Mouse (Mus musculus) granulocyte monocyte progenitor cell, adult 5-6 weeks (primary cell): Measurements from ENCODE around the gene Zfp810. TPM values are rescaled to one million over a fixed set of nuclear protein-coding genes. Genes with fewer than 3 reads are reported as not detected.
A peak's percentile ranks its signal among the peaks of the same experiment; 100 is the strongest.

Source experiments
- ATAC-seq: replicated peaks from 2 replicates; pipeline ENCODE4 v1.8.0; 2016; ENCODE audit warnings: mild to moderate bottlenecking, moderate TSS enrichment, inconsistent platforms; ENCODE audit not compliant: poor library complexity, severe bottlenecking
- total RNA-seq, 2 experiments: library from RNA; stranded (forward) in 1 of 2; stranded (reverse) in 1 of 2; fragments of 200-712, 200-1000 nt in 1 of 2; fragments of >200 nt in 1 of 2; fragmentation: Nextera tagmentation in 1 of 2; gene quantifications; 2 replicates each; pipeline ENCODE4 v1.2.3; 2014 to 2017

Gene Zfp810
- total RNA-seq, 2 experiments from 2014 or later, result 10.4 to 16.3 TPM

DNA sequence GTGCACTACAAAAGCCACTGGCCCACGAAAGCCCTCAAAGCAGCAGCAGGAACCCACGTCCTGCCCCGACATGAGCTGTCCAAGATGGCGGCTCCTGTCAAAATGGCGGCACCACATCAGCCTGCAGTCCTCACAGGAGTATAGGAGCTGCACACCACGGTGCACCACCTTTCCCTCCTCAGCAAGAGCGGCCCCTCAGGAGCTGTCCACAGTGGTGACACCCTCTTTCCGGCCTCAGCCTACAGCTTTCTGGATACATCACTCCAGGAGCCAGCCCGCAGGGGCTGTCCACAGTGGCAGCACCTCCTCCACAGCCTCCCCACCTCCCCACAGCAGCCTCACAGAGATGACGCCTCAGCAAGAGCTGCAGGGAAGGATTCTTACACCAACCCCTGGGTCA, 44.8 kb downstream of the Zfp810 start:
- ATAC-seq, result no peak

- ATAC-seq, result peak; percentile 48
Measured at GRCm38 (mm10) chr9:22261594-22261993, 45.9 kb downstream of the Zfp810 start.

GRCm38 (mm10) chr9:22260092-22260422, 47.4 kb downstream of the Zfp810 start:
- no peak for ATAC-seq

DNA sequence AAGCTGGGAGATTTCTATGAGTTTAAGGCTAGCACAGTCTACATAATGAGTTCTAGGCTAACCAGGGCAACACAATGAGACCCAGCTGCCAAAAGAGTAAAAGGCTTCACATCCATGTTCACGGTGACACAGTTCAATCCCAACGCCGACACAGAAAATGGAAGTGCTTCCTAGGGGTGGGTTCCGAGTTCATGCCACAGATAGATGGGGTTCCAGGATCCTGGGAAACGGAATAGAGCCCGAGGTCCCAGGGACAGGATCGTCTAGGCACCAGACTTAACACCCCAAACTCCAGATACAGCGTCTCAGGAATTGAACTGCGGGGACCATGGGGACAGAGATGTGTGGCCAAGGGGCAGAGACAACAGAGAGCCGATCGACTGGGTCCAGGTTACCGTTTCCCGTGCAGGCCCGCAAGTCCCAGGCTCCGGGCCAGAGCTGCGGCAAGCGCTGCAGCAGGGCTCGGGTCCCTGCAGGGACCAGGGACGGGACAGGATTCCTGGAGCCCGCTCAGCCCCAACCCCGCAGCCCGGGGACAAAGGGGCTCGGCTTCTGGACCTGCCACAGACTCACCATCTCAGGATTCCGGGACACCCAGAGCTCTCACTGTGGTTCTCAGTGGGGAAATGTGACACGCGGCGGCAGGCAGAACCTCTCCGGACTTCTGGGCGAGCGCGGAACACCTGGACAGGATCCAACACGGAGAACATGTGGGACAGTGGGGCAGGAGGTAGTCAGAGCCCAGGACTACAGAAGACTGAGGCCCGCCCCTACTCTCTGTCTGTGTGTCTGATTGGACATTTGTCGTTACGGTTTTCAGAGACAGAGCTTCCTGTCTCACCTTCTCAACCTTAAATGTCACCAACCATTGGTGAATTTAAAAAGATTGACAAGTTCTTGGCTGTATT, 48.0 kb downstream of the Zfp810 start, which contains the start of gene Zfp599:
Gene Zfp599 (minus strand): TSS at position 712 of the 908 bp plus-strand sequence.
- peak; percentile 88 for ATAC-seq

- no peak for ATAC-seq
Measured at GRCm38 (mm10) chr9:22258784-22259183, 48.7 kb downstream of the Zfp810 start.

DNA sequence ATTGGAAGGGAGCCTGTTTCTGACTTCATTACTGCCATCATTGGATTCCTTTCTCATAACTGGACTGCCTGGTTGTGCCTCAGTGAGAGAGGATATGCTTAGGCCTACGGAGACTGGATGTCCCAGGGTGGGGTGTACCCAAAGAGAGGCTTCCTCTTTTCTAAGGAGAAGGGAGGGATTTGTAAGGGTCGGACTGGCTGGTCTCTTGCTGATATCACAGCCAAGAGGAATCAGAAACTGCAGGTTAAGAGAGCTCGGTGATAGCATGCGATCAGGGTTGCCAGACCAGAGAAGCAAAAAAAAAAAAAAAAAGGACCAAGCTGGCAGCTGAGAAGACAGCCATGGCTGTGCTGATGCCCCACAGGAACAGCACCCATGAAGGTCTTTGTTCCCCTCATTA, 50.9 kb downstream of the Zfp810 start:
- no peak for ATAC-seq

DNA sequence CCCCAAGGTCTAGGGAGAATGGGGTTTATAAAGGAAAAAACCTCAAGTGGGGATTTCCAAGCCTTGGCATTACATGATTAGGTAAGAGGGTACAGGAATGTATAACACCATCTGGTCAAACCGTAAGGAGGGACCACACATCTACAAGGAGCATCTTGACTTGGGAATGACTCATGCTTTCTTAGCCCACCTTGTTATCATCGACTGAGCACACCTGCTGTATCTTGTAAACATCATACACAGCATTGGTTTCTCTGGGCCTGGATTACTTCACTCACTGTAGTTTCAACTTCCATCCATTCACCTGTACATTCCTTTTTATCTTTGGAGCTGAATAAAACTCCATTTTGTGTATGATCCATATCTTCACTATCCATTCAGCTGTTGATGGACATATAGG, 63.2 kb downstream of the Zfp810 start:
- no peak for ATAC-seq

DNA sequence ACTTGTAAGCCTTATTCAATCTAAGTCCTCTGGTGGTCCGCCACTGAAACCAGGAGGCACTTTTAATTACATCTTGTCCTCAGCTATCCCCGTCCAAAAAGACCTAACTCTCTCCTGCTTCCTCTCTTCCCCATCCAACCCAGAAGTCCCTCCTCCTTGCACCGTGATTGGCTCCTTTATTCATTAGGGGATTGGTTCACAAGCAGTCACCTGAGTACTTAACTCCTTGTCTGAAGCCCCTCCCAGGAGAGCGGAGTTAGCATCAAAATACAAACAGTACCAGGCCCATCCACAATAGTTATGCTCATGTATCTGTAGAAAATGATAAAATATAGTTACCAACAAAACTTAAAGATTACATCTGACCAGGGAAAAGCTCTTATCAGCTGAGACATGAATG, 67.4 kb downstream of the Zfp810 start:
- no peak for ATAC-seq

DNA sequence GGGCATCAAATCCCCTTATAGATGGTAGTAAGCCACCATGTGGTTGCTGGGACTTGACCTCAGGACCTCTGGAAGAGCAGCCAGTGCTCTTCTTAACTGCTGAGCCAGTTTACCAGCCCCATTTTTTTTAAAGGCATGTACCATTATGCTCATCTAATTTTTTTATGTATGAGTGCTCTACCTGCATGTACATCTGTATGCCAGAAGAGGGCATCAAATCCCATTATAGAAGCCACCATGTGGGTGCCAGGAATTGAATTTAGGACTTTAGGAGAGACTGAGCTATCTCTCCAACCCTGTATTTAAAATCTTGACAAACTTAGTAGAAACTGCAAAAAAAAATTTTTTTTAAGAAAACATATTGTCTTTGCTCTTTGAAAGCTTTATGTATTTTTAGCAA, 76.9 kb downstream of the Zfp810 start:
- ATAC-seq, result 0 out of 2 replicates have a peak, but pooled peaks have one; percentile 25

- no peak for ATAC-seq
Measured at GRCm38 (mm10) chr9:22230061-22230460, 77.4 kb downstream of the Zfp810 start.

GRCm38 (mm10) chr9:22229386-22230026, 77.9 kb downstream of the Zfp810 start:
- no peak for ATAC-seq

DNA sequence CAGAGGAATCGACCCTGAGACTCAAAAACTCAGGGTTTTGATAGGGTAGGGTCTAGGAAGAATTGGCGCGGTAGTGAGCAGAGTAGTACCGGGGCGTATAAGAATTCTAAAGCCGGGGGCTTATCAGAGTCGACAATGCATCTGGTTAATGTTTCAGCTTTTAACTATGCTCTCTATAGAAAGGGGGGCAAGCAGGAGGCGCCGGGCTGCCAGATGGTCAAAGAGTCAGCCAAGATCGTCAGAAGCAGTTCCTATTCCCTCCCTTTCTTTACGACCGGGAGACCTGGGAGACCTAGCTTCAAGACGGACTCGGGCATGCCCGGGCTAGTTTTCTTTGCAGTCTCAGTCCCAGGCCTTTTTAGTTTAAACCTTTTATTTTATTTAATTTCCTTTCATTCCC, 80.6 kb downstream of the Zfp810 start:
- ATAC-seq, result no peak

Other genes starting within 250 kb of the Zfp810 start
- not detected in 2 replicates for gene Gm49318, start 236.4 kb downstream of the Zfp810 start, total RNA-seq (2014; fragmentation: Nextera tagmentation)
- not detected in 2 replicates for gene Gm49318, start 236.4 kb downstream of the Zfp810 start, total RNA-seq (2017)
- gene Zfp653, start 236.3 kb downstream of the Zfp810 start, total RNA-seq (2014; fragmentation: Nextera tagmentation), result 6.2 and 8.7 TPM in 2 replicates
- 5.8 and 9.3 TPM in 2 replicates for gene Zfp653, start 236.3 kb downstream of the Zfp810 start, total RNA-seq (2017)
- gene Ecsit, start 222.2 kb downstream of the Zfp810 start, total RNA-seq (2014; fragmentation: Nextera tagmentation), result 21.1 and 29.5 TPM in 2 replicates
- gene Ecsit, start 222.2 kb downstream of the Zfp810 start, total RNA-seq (2017), result 28.2 and 30.3 TPM in 2 replicates
- gene Cnn1, start 208.4 kb downstream of the Zfp810 start, total RNA-seq (2014; fragmentation: Nextera tagmentation), result not detected in 2 replicates
- gene Cnn1, start 208.4 kb downstream of the Zfp810 start, total RNA-seq (2017), result not detected in 2 replicates
- gene Elof1, start 190.5 kb downstream of the Zfp810 start, total RNA-seq (2014; fragmentation: Nextera tagmentation), result 93.9 and 132 TPM in 2 replicates
- 47.3 and 56.3 TPM in 2 replicates for gene Elof1, start 190.5 kb downstream of the Zfp810 start, total RNA-seq (2017)
- 3.9 and 4.7 TPM in 2 replicates for gene Acp5, start 171.9 kb downstream of the Zfp810 start, total RNA-seq (2014; fragmentation: Nextera tagmentation)
- gene Acp5, start 171.9 kb downstream of the Zfp810 start, total RNA-seq (2017), result 1.6 and 4.6 TPM in 2 replicates
- gene Pigyl, start 150.8 kb downstream of the Zfp810 start, total RNA-seq (2014; fragmentation: Nextera tagmentation), result 17.3 and 28.7 TPM in 2 replicates
- gene Pigyl, start 150.8 kb downstream of the Zfp810 start, total RNA-seq (2017), result 26.6 and 29.3 TPM in 2 replicates
- not detected in 2 replicates for gene Zfp872, start 119.6 kb downstream of the Zfp810 start, total RNA-seq (2014; fragmentation: Nextera tagmentation)
- gene Zfp872, start 119.6 kb downstream of the Zfp810 start, total RNA-seq (2017), result not detected in 2 replicates
- gene Zfp809, start 81.9 kb downstream of the Zfp810 start, total RNA-seq (2014; fragmentation: Nextera tagmentation), result 50.6 and 54.9 TPM in 2 replicates
- 20.4 and 27.2 TPM in 2 replicates for gene Zfp809, start 81.9 kb downstream of the Zfp810 start, total RNA-seq (2017)
- gene Zfp599, start 47.8 kb downstream of the Zfp810 start, total RNA-seq (2014; fragmentation: Nextera tagmentation), result 1.3 and 3.1 TPM in 2 replicates
- gene Zfp599, start 47.8 kb downstream of the Zfp810 start, total RNA-seq (2017), result 8.9 and 10.3 TPM in 2 replicates
- gene Anln, start 81.5 kb upstream of the Zfp810 start, total RNA-seq (2014; fragmentation: Nextera tagmentation), result 40.1 and 40.4 TPM in 2 replicates
- 55.3 and 59.9 TPM in 2 replicates for gene Anln, start 81.5 kb upstream of the Zfp810 start, total RNA-seq (2017)
- gene 9530077C05Rik, start 103.9 kb upstream of the Zfp810 start, total RNA-seq (2014; fragmentation: Nextera tagmentation), result 2.1 TPM in 1 of 2 replicates, not detected in the other
- gene 9530077C05Rik, start 103.9 kb upstream of the Zfp810 start, total RNA-seq (2017), result 2.0 and 2.1 TPM in 2 replicates
- gene Gm17545, start 146.6 kb upstream of the Zfp810 start, total RNA-seq (2014; fragmentation: Nextera tagmentation), result not detected in 2 replicates
- not detected in 2 replicates for gene Gm17545, start 146.6 kb upstream of the Zfp810 start, total RNA-seq (2017)
- gene Rp9, start 162.1 kb upstream of the Zfp810 start, total RNA-seq (2014; fragmentation: Nextera tagmentation), result 80.0 and 88.0 TPM in 2 replicates
- 164 and 168 TPM in 2 replicates for gene Rp9, start 162.1 kb upstream of the Zfp810 start, total RNA-seq (2017)
- 10.9 and 20.5 TPM in 2 replicates for gene Bbs9, start 168.1 kb upstream of the Zfp810 start, total RNA-seq (2014; fragmentation: Nextera tagmentation)
- gene Bbs9, start 168.1 kb upstream of the Zfp810 start, total RNA-seq (2017), result 14.8 and 18.4 TPM in 2 replicates